Mouse (Mus musculus): ENCODE data around the gene Col18a1. TPM values are rescaled to one million over a fixed set of nuclear protein-coding genes. Genes with fewer than 3 reads are reported as not detected.

Gene Col18a1
- 10.9 TPM for polyA plus RNA-seq (2015; fragmentation: Illumina TruSeq; extraction: RNeasy Lipid Tissue Mini Kit (QIAGEN cat#74804); ENCODE audit: insufficient read depth, low read depth, low replicate concordance)

DNA sequence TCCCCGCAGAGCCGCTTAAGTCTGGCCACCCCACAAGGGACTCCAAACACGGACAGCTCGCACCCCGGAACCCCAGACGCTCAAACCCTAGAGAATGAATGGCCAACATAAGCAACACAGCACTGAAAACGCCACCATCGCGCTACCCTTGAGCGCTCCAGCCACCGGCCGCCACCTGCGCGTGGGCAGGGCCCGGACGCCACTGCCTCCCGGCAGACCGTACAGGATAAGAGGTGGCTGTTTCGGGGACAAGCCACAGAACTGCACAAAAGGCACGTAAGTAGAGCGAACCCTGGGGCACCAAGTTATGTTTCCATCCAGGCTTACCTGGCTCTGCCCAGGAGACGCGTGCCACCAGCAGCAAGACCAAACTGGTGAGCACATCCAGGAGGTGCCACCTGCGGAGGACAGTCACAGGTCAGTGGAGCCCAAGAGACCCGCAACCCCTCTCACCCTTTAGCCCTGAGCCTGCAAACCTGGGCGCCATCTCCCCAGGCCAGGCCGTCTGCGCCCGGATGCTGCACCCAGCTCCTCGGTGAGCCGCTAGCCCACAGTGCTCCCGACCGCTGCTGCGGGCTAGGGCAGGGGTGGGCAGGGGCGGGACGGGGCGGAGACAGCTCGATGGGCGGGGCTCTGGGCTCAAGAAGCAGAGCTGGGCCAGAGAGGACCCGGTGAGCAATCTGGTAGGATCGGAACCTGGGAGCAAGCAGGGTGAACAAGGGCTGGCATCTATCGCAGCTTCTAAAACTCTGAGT is at the start of gene Col18a1:
TSS of gene Col18a1 (minus strand) at position 586 of the 755 bp plus-strand sequence.

DNA sequence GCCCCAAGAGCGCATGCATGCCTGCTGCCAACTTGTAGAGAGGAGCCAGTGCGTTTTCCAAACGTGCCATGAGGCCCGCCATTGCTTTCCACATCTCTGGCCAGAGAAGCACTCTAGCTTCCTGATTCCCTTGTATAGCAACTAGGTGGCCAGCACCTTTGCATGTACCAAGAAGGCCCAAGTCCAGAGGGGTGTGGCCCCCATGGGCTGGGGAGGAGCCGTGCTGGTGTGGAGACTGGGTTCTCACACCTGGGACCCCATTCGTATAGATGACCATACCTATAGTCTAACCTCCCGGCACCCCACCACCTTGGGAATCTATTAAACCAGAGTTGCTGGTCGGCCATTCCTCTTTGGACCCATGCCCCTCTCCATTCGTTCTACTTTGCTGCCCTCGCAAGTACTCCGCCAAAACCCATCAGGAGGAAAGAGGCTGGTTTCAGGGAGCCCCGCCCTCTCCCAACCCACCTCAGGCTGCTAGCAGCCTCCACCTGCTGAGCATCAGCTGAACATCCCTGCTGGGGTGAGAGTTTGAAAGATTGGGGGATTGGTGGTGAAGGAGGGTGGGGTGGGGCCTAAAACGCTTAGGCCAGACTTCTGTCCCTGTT is 134.5 kb downstream of the Col18a1 start, which contains the start of gene Slc19a1:
TSS of gene Slc19a1 (plus strand) at position 474 of the 608 bp plus-strand sequence.

Other genes with a start within 250 kb of the Col18a1 start
- gene Pcbp3, start 204.7 kb downstream of the Col18a1 start, polyA plus RNA-seq (2015; fragmentation: Illumina TruSeq; extraction: RNeasy Lipid Tissue Mini Kit (QIAGEN cat#74804); ENCODE audit: insufficient read depth, low read depth, low replicate concordance): 8.3 TPM
- gene Slc19a1, start 134.3 kb downstream of the Col18a1 start, polyA plus RNA-seq (2015; fragmentation: Illumina TruSeq; extraction: RNeasy Lipid Tissue Mini Kit (QIAGEN cat#74804); ENCODE audit: insufficient read depth, low read depth, low replicate concordance): 2.3 TPM
- 20.1 TPM for gene Pofut2, start 92.7 kb upstream of the Col18a1 start, polyA plus RNA-seq (2015; fragmentation: Illumina TruSeq; extraction: RNeasy Lipid Tissue Mini Kit (QIAGEN cat#74804); ENCODE audit: insufficient read depth, low read depth, low replicate concordance)